Mouse (Mus musculus): Measurements from ENCODE around the gene Vsig10.

The Vsig10 gene

GRCm38 (mm10) chr5:117380199-117380598 is 61.3 kb downstream of the Vsig10 start:
- CTCF ChIA-PET, result no interaction called here

- CTCF ChIA-PET, result no interaction called here
These were observed 62.9 kb downstream of the Vsig10 start for GRCm38 (mm10) chr5:117381785-117382184.

DNA sequence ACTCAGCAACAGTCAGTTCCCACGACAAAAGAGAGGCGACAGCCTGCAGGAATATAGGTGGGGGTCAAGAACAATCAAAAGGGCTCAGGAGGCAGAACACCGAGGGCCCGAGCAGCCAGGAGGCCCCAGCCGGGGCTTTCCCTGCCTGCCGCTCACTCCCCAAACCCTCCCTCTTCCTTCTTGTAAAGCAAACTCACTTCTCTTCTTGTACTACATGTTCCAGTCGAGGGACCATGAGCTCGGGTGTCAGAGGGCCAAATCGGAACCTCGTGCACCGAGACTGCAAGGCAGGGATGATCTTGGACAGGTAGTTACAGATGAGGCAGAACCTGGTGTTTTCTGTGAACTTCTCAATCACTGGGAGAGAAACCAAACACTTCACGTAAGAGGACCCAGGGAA is 64.3 kb downstream of the Vsig10 start:
- CTCF ChIA-PET, result interaction anchor here (0.8 kb wide), 1 partner anchor 76 kb away, joined by 4 read pairs; no protein-coding TSS in a partner anchor

DNA sequence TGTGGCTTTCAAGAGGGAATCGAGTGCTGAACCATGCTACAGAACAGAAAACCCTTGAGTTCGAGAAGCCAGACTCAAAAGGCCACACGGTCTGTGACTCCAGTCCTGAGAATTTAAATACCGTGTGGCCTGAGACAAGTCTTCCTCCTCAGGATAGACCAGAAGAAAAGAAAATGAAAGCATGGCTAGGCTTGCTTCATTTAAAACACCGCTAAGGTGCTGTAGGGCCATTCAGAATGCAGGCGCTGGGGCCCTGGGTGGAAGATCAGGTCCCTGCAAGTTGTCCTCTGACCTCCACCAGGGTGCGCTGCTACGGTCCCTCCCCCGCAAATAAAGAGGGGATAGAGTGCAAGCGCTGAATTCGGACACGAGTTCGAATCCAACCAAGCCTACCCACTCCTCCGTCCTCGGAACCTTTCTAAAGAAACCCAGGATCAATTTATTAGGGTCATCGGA is 69.4 kb downstream of the Vsig10 start:
- CTCF ChIA-PET, result no interaction called here

DNA sequence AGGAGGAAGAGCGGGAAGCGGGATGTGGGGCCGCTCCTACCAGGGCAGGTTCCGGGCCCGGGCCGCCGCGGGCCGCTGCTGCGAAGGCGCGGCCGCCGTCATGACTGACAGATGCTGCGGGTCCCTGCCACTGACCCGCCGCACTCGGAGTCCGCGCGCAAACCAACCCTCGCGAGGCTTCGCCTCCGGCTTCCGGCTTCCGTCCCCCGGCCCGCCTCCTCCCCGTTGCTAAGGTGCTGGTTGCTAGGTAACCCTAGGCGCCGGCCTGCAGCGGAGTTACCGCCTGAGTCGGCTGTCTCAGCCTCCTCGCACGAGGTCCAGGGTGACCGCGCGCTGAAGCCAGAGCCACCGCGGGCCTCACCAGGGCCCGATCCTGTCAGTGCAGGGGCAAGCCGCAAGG is 70.0 kb downstream of the Vsig10 start, which contains the start of gene Rfc5:
Gene Rfc5, minus strand, starts transcription at position 171 of the 400 bp plus-strand sequence.
- CTCF ChIA-PET, result no interaction called here

GRCm38 (mm10) chr5:117390895-117391294 is 72.0 kb downstream of the Vsig10 start:
- CTCF ChIA-PET, result interaction anchor here (0.5 kb wide), 1 partner anchor 112 kb away, joined by 6 read pairs; no protein-coding TSS in a partner anchor

DNA sequence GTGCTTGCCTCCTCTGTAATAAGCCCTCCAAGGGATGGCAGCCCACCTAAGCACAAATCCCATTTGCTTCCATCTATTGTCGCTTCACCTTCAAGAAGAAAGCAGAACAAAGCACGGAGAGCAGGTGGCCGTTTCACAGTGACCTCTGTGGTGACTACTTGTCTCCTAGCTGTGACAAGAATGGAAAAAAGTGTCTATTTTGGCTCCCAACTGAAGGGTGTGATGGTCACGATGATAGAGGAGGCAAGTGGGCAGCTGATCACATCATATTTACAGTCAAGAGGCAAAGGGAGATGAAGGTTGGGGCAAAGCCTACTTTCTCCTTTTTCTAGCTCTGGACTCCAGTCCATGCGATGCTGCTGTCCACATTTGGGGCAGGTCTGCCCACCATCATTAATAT is 77.0 kb downstream of the Vsig10 start:
- CTCF ChIA-PET, result interaction anchor here (0.5 to 0.7 kb wide), 3 partner anchors 84 to 327 kb away, joined by 3 to 5 read pairs (median 3); no protein-coding TSS in a partner anchor

DNA sequence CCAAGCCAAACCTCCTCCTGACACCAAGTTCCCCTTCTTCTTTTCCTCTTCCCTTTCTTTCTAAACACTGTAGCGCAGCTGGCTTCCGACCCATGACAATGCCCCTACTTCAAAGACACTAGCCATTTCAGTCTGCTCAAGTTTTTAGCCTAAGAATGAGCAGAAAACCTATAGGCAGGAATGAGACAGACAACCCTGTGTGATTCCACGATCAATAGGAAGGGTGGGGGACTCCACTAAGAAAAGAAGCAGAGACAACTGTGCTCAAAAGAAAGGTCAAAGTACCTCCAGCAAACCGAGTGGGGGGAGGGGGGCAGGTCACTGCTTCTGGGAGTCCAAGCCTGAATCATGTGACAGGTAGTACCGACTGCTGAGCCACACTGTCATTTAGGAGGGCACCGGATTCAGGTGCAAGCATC is 77.7 kb downstream of the Vsig10 start:
- CTCF ChIA-PET, result interaction anchor here (0.6 to 0.8 kb wide), 3 partner anchors 39 to 1820 kb away, joined by 3 read pairs; partner anchors contain the start of gene Wsb2

DNA sequence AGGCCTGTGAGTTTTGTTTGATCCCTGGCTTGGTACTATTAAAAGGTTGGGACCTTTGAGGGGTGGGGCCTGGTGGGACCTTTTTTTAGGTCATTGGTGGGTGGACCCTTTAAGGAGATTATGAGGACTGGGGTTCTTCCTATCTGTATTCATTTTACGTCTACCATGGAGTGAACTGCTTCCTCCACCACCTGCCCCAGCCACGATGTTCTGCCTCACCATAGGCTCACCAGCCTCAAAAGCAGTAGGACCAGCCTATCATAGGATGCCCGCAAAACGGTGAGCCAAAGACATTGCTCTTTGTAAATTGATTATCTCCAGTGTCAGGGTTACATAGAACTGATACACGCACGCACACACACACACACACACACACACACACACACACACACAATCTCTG is 78.5 kb downstream of the Vsig10 start:
- CTCF ChIA-PET, result interaction anchor here (0.8 kb wide), 1 partner anchor 40 kb away, joined by 3 read pairs; the partner anchor contains the start of gene Wsb2

DNA sequence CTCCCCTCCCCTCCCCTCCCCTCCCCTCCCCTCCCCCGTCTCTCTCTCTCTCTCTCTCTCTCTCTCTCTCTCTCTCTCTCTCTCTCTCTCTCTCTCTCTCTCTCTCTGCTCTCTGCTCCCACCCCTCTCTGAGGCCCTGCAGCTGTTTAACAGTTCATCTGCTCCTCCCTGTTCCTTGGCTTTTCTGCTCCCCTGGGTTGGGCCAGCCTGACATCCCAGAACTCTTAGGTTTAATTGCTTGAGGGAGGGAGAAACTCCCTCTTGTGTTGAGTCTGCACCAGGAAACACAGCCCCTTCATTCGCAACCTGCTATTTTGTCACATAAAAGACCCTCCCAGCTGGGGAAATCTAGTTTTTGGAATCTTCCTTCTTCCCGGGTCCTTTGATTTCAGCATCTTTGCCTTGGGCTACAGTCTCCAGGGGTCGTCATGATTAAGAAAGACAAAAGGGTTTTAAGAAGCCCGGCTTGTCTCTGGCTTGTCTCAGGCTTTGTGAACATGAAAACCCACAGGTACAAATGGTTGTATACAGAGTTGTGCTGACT is 79.2 kb downstream of the Vsig10 start:
- CTCF ChIA-PET, result no interaction called here

GRCm38 (mm10) chr5:117399281-117399680 is 80.4 kb downstream of the Vsig10 start:
- CTCF ChIA-PET, result no interaction called here

GRCm38 (mm10) chr5:117403609-117404008 is 84.7 kb downstream of the Vsig10 start:
- CTCF ChIA-PET, result no interaction called here

Measured in spleen, embryonic (tissue).